Mouse (Mus musculus) heart, embryonic 16.5 days (tissue): ENCODE data around the gene Tead1. TPM values are rescaled to one million over a fixed set of nuclear protein-coding genes. Genes with fewer than 3 reads are reported as not detected.

ENCODE experiments used
- ATAC-seq: fragments of 200-750 bp; cut with Nextera tagmentation; replicated peaks from 2 replicates; pipeline ENCODE4 v1.8.0; 2017; ENCODE audit warnings: moderate number of reproducible peaks; ENCODE audit not compliant: insufficient read depth, low FRiP score; ENCODE audit errors: extremely low read depth
- H3K27ac ChIP-seq: fragments of 300-500 bp; sonication (generic); 2 replicates; pipeline ENCODE4 v1.5.1; 2014; ENCODE audit warnings: mild to moderate bottlenecking, low read length, control low read depth, moderate library complexity
- H3K27me3 ChIP-seq: fragments of 300-500 bp; sonication (generic); 2 replicates; pipeline ENCODE4 v1.6.1; 2014; ENCODE audit warnings: low read length, mixed read lengths; ENCODE audit not compliant: control insufficient read depth, insufficient read depth
- H3K36me3 ChIP-seq: fragments of 300-500 bp; sonication (generic); 2 replicates; pipeline ENCODE4 v1.6.1; 2014; ENCODE audit not compliant: control insufficient read depth, insufficient read depth
- H3K4me1 ChIP-seq: fragments of 300-500 bp; sonication (generic); 2 replicates; pipeline ENCODE4 v1.6.1; 2014; ENCODE audit warnings: low read length, mixed read lengths; ENCODE audit not compliant: control insufficient read depth, insufficient read depth
- H3K4me2 ChIP-seq: fragments of 300-500 bp; sonication (generic); 2 replicates; pipeline ENCODE4 v1.6.1; 2014; ENCODE audit warnings: low read depth, mild to moderate bottlenecking, control low read depth, low read length
- H3K4me3 ChIP-seq: fragments of 300-500 bp; sonication (generic); 2 replicates; pipeline ENCODE4 v1.5.1; 2014; ENCODE audit warnings: mild to moderate bottlenecking, control low read depth, low read length
- H3K9ac ChIP-seq: fragments of 300-500 bp; sonication (generic); 2 replicates; pipeline ENCODE4 v1.6.1; 2014; ENCODE audit warnings: low read length, control low read depth
- H3K9me3 ChIP-seq: fragments of 300-500 bp; sonication (generic); replicated peaks from 2 replicates; pipeline ENCODE4 v1.6.1; 2016; ENCODE audit warnings: low read length; ENCODE audit not compliant: control insufficient read depth
- WGBS: fragments of 180-500 bp; shearing (Covaris S2); extraction: QIAGEN DNeasy Blood & Tissue Kit; methylation state at CpG from one replicate; pipeline ENCODE4 v1.1.7; 2014; 5-methylcytosine and 5-hydroxymethylcytosine counted together
- polyA plus RNA-seq: library from polyadenylated mRNA; unstranded; fragments of >200 nt; fragmentation: Nextera tagmentation; extraction: Ambion mirVana; gene quantifications from 2 replicates; pipeline ENCODE4 v1.2.1, GENCODE M21; 2015

Gene Tead1
- polyA plus RNA-seq, result 19.4 and 24.8 TPM in 2 replicates

- WGBS, result under 1% methylated on average over 57 of the region's 57 CpGs
- Histone ChIP-seq H3K9me3 (peaks cover 5% of the 10 kb centered on the region), H3K27me3 (no peaks in the 10 kb centered on the region), H3K27ac (peak within 1 kb of the TSS; percentile 95), H3K9ac (peak within 1 kb of the TSS; percentile 98), H3K4me3 (peak within 1 kb of the TSS; percentile 77), H3K4me1 (peaks cover 21% of the 10 kb centered on the region), H3K36me3 (peaks cover 3% of the 10 kb centered on the region; the same call in 1 of the 2 replicates), H3K4me2 (peak within 1 kb of the TSS; percentile 89)
- ATAC-seq, result peak; percentile 86
Observed at GRCm38 (mm10) chr7:112679171-112679512, at the start of gene Tead1. TSS of gene Tead1 (plus strand) at chr7:112679318.

- Histone ChIP-seq H3K9ac (no peak overlapping the region), H3K36me3 (0 out of 2 replicates have a peak, but pooled peaks cover 5% of the 10 kb centered on the region), H3K4me1 (no peaks in the 10 kb centered on the region), H3K9me3 (peaks cover 8% of the 10 kb centered on the region), H3K4me3 (no peak overlapping the region), H3K27ac (no peak overlapping the region), H3K27me3 (no peaks in the 10 kb centered on the region), H3K4me2 (no peak overlapping the region)
- ATAC-seq, result no peak
- WGBS, result 77% methylated on average over 10 of the region's 10 CpGs
Observed at GRCm38 (mm10) chr7:112634505-112635213, 44.5 kb upstream of the Tead1 start.

GRCm38 (mm10) chr7:112635936-112636335 is 43.2 kb upstream of the Tead1 start:
- Histone ChIP-seq H3K36me3 (0 out of 2 replicates have a peak, but pooled peaks cover 5% of the 10 kb centered on the region), H3K4me3 (no peak overlapping the region), H3K27ac (no peak overlapping the region), H3K4me1 (no peaks in the 10 kb centered on the region), H3K9ac (no peak overlapping the region), H3K4me2 (no peak overlapping the region), H3K27me3 (no peaks in the 10 kb centered on the region), H3K9me3 (peaks cover 8% of the 10 kb centered on the region)
- ATAC-seq, result no peak
- WGBS, result 89% methylated on average over 2 of the region's 2 CpGs

GRCm38 (mm10) chr7:112643866-112644543 is 35.1 kb upstream of the Tead1 start:
- no peak overlapping the region for H3K27ac ChIP-seq
- no peaks in the 10 kb centered on the region for H3K27me3 ChIP-seq
- no peak for ATAC-seq
- no peak overlapping the region for H3K4me3 ChIP-seq
- H3K36me3 ChIP-seq, result no peaks in the 10 kb centered on the region
- WGBS, result 76% methylated on average over 6 of the region's 6 CpGs
- H3K9me3 ChIP-seq, result no peaks in the 10 kb centered on the region; the same call in 1 of the 2 replicates
- H3K4me1 ChIP-seq, result no peaks in the 10 kb centered on the region
- no peak overlapping the region for H3K4me2 ChIP-seq
- no peak overlapping the region for H3K9ac ChIP-seq

GRCm38 (mm10) chr7:112644701-112645100 is 34.4 kb upstream of the Tead1 start:
- no peak for ATAC-seq
- no peaks in the 10 kb centered on the region for H3K36me3 ChIP-seq
- H3K9ac ChIP-seq, result no peak overlapping the region
- H3K4me3 ChIP-seq, result no peak overlapping the region
- H3K27ac ChIP-seq, result no peak overlapping the region
- H3K9me3 ChIP-seq, result no peaks in the 10 kb centered on the region; the same call in 1 of the 2 replicates
- WGBS, result 77% methylated on average over 6 of the region's 6 CpGs
- no peaks in the 10 kb centered on the region for H3K27me3 ChIP-seq
- H3K4me2 ChIP-seq, result no peak overlapping the region
- H3K4me1 ChIP-seq, result no peaks in the 10 kb centered on the region

GRCm38 (mm10) chr7:112645724-112646123 is 33.4 kb upstream of the Tead1 start:
- H3K9ac ChIP-seq, result no peak overlapping the region
- ATAC-seq, result no peak
- no peaks in the 10 kb centered on the region for H3K27me3 ChIP-seq
- no peak overlapping the region for H3K4me2 ChIP-seq
- H3K9me3 ChIP-seq, result no peaks in the 10 kb centered on the region; the same call in 1 of the 2 replicates
- 86% methylated on average over 2 of the region's 2 CpGs for WGBS
- H3K36me3 ChIP-seq, result no peaks in the 10 kb centered on the region
- H3K27ac ChIP-seq, result no peak overlapping the region
- H3K4me1 ChIP-seq, result peaks cover 3% of the 10 kb centered on the region
- no peak overlapping the region for H3K4me3 ChIP-seq

- Histone ChIP-seq H3K9me3 (no peaks in the 10 kb centered on the region; the same call in 1 of the 2 replicates), H3K27ac (no peak overlapping the region), H3K4me2 (no peak overlapping the region), H3K27me3 (no peaks in the 10 kb centered on the region), H3K4me3 (no peak overlapping the region), H3K4me1 (peaks cover 11% of the 10 kb centered on the region), H3K36me3 (no peaks in the 10 kb centered on the region; the same call in 1 of the 2 replicates), H3K9ac (no peak overlapping the region)
- no peak for ATAC-seq
- WGBS, result 90% methylated on average over 4 of the region's 4 CpGs
Observed at GRCm38 (mm10) chr7:112647417-112647816, 31.7 kb upstream of the Tead1 start.

- Histone ChIP-seq H3K4me1 (peaks cover 47% of the 10 kb centered on the region), H3K4me2 (peak overlapping the region; percentile 31; the same call in 1 of the 2 replicates), H3K27me3 (no peaks in the 10 kb centered on the region), H3K9ac (no peak overlapping the region), H3K9me3 (no peaks in the 10 kb centered on the region), H3K36me3 (no peaks in the 10 kb centered on the region; the same call in 1 of the 2 replicates), H3K27ac (peak overlapping the region; percentile 84), H3K4me3 (no peak overlapping the region)
- WGBS, result 4% methylated on average over 9 of the region's 9 CpGs
- ATAC-seq, result peak; percentile 92
Observed at GRCm38 (mm10) chr7:112656141-112656662, 22.9 kb upstream of the Tead1 start.

GRCm38 (mm10) chr7:112658939-112659338 is 20.2 kb upstream of the Tead1 start:
- H3K4me1 ChIP-seq, result peaks cover 56% of the 10 kb centered on the region
- no peak for ATAC-seq
- H3K4me3 ChIP-seq, result no peak overlapping the region
- H3K36me3 ChIP-seq, result no peaks in the 10 kb centered on the region
- no peaks in the 10 kb centered on the region for H3K27me3 ChIP-seq
- H3K27ac ChIP-seq, result peak overlapping the region; percentile 93
- no peak overlapping the region for H3K4me2 ChIP-seq
- no peak overlapping the region for H3K9ac ChIP-seq
- H3K9me3 ChIP-seq, result no peaks in the 10 kb centered on the region
- 94% methylated on average over 3 of the region's 3 CpGs for WGBS
